Mouse (Mus musculus): Measurements from ENCODE around the gene 2200002J24Rik. TPM values are rescaled to one million over a fixed set of nuclear protein-coding genes. Genes with fewer than 3 reads are reported as not detected.
A peak's percentile ranks its signal among the peaks of the same experiment; 100 is the strongest.

2200002J24Rik gene
- total RNA-seq (2021) = not detected

GRCm38 (mm10) chr7:30698589-30698988, at the start of gene 2200002J24Rik:
TSS of gene 2200002J24Rik (plus strand) at chr7:30698926.
- intact Hi-C loops (cut with DNase I) = no loop called here
- no peak for DNase-seq

DNA sequence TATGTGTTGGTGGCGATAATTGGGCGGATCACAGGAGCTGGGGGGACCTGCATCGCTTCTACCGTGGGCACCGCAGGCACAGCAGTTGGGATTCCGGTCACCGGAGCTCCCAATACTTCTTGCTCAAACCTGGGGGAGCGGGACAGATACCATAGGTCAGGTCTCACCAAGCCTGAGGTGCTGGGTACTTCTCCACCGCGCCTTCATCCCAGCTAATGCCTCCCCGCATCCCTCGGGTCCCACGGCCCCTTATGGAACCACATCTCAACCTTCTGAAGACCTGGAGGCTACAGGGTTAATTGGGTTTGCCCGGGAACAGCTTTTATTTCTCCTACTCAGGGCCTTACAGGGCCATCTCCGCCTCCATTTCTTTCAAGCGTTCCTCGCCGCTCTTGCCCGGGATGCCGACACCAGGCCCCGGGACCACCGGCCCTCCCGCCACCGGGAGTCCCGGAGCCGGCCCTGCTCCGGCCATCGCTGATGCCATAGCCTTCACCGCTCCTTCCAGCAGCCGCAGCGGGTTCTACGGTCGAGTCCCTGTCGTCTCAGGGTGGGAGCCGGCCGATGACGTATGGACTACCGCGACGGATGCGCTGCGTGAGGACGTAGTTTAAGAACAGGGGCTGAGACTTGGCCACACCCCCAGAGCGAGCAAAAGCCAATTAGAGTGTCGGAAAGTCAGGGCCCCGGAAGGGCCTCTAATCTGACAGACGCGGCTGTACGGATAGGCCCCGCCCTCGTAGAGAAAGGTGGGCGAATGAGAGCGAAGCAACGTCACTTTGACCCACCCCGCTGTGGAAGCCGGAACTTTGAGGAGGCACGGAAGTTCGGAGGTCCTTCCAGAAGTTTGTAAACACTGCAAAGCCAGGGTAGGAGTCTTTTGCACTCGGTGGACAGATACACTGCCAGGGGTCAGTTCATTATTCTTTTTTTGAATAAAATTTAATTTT, 48.9 kb upstream of the 2200002J24Rik start, which contains the start of gene Rbm42:
Rbm42 (minus strand) TSS at position 727 of the 950 bp plus-strand sequence.
- intact Hi-C loops (cut with DNase I) = loop anchor here (1.0 kb wide), 1 partner anchor 79 kb away; the partner anchor contains the start of gene Tmem147
- DNase-seq = peak; percentile 99

GRCm38 (mm10) chr7:30664529-30665200, 34.1 kb upstream of the 2200002J24Rik start, which contains the start of gene Haus5:
TSS of gene Haus5 (minus strand) at chr7:30664994.
- DNase-seq = peak; percentile 93 to 96
- intact Hi-C loops (cut with DNase I) = loop anchor here (5.0 kb wide), 2 partner anchors 63 to 293 kb away; partner anchors contain the start of genes Tmem147 and Usf2

- DNase-seq = no peak
- intact Hi-C loops (cut with DNase I) = loop anchor here (5.0 kb wide), 2 partner anchors 62 to 292 kb away; partner anchors contain the start of genes Tmem147 and Usf2
Measured at GRCm38 (mm10) chr7:30665321-30665720, 33.4 kb upstream of the 2200002J24Rik start.

- intact Hi-C loops (cut with DNase I) = loop anchor here (5.0 kb wide), 2 partner anchors 58 to 288 kb away; partner anchors contain the start of genes Tmem147 and Usf2
Measured at GRCm38 (mm10) chr7:30669229-30669628, 29.5 kb upstream of the 2200002J24Rik start.

GRCm38 (mm10) chr7:30671480-30671879, 27.2 kb upstream of the 2200002J24Rik start, which contains the start of gene Pmis2:
TSS of gene Pmis2 (minus strand) at chr7:30671605.
- DNase-seq = no peak
- intact Hi-C loops (cut with DNase I) = no loop called here

More at GRCm38 (mm10) chr7:30669229-30669628, 29.5 kb upstream of the 2200002J24Rik start:
- DNase-seq = no peak

GRCm38 (mm10) chr7:30678263-30678975, 20.3 kb upstream of the 2200002J24Rik start:
- DNase-seq = peak; percentile 82 to 88
- intact Hi-C loops (cut with DNase I) = no loop called here

DNA sequence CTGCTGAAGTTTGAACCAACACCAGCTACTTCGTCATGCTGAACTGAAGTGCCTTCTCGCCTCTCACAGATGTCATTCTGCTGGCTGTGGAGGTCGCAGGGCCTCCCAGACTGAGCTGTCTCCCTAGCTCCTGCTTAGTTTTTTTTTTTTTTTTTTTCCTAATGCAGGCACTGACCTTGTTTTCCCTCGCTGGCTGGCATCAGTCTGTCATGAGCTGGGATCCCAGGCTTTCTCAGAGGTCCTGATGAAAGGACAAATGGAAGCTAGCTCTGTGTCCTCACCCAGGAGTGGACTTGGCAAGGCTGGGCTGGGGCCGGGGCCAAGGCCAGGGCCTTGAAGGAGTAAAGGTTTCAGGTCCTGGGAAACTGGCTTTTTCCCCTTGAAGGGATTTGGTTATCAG, 16.8 kb upstream of the 2200002J24Rik start:
- intact Hi-C loops (cut with DNase I) = no loop called here
- DNase-seq = peak; percentile 46 to 57

DNA sequence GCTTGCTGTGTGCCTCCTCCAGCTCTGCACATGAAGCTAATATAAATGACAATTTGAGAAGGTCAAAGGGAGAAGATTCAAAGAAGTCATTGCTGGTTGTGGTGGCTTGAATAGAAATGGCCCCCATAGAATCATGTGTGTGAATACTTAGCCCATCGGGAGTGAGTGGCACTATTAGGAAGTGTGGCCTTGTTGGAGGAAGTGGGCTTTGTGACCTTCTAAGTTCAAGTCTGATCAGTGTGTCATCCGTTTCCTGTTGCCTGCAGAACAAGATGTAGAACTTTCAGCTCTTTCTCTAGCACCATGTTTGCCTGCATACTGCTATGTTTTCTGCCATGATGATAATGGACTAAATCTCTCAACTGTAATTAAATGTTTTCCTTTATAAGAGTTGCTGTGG, 15.3 kb upstream of the 2200002J24Rik start:
- intact Hi-C loops (cut with DNase I) = no loop called here
- DNase-seq = no peak

DNA sequence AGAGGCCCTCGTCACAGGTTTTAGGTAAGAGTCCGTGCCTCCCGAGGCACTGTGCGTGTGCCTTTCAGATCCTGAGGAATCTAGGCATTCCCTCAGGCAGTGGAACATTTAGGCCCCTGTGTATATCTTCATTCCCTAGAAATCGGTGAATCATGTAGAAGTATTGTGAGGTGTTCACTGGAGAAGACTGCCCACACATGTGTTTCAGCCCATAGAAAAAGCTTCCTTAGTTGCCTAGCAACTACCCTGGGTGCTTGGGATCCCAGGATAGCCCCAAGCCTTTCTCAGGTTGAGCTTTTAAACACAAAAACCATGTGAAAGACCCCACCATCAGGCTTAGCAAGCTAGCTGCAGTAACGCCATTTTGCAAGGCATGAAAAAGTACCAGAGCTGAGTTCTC, 10.4 kb upstream of the 2200002J24Rik start:
- intact Hi-C loops (cut with DNase I) = no loop called here
- DNase-seq = no peak

DNA sequence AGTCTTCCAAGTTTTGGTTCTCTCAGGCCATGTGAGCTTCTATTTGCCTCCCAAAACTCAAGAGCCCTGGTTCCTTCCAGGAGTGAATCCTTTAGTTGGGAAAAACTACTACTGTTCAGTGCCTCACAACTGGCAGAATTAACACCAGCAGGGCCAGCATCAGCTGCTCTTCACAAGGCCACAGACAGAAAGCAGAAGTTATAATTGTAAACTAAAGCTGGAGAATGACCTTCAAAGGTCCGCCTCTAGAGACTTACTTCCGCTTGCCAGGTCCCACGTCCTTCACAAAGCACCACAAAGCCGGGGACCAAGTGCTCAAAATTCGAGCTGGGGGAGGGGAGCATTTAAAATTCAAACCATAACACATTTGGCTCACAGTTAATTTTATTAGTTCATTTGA, 625 bp upstream of the 2200002J24Rik start:
- DNase-seq = no peak
- intact Hi-C loops (cut with DNase I) = no loop called here

DNA sequence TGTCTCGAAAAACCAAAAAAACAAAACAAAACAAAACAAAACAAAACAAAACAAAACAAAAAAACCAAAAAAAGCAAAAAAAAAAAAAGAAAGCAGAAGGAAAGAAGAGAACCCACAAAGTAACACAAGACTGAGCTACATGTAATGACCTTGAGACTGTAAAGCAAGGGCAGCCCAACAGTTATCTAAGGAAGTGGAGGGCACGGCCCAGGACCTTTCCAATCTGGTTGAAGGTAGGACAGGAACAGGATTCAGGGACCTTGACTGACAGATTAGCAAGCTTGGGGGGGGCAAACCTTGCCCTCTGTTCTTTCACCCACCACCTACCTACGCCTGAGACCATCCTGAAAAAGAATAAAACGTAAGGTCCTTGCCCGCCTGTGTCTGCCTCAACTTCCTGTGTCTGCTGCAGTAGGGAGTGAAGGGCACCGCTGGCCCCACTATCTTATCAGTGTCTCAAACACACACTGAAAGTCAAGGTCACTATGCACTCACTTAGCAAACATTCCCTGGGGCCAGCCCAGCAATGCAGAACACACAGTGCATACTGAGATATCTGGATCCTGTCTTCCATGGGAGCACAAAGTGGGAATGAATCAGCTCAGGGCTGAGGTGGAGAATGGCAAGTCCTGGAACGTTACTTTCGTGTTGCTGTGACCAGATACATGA, 7.6 kb downstream of the 2200002J24Rik start:
- DNase-seq = peak; percentile 34 to 50
- intact Hi-C loops (cut with DNase I) = no loop called here

GRCm38 (mm10) chr7:30707441-30707840, 8.7 kb downstream of the 2200002J24Rik start:
- no peak for DNase-seq
- intact Hi-C loops (cut with DNase I) = no loop called here

GRCm38 (mm10) chr7:30711942-30712341, 13.2 kb downstream of the 2200002J24Rik start, which contains the start of gene Atp4a:
TSS of gene Atp4a (plus strand) at chr7:30712209.
- DNase-seq = no peak
- intact Hi-C loops (cut with DNase I) = no loop called here

- intact Hi-C loops (cut with DNase I) = no loop called here
- DNase-seq = peak; percentile 40 to 51
Measured at GRCm38 (mm10) chr7:30717006-30717715, 18.4 kb downstream of the 2200002J24Rik start.

DNA sequence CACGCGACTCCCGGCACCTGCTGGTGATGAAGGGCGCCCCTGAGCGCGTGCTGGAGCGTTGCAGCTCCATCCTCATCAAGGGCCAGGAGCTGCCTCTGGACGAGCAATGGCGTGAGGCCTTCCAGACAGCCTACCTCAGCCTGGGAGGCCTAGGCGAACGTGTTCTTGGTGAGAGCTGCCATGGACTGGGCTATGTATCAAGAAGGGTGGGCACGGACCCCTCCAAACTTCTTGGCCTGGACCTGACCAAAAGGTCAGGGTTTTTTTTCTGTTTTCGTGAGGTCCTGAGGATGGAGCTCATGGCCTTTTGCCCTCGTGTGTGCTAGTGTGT, 19.0 kb downstream of the 2200002J24Rik start:
- DNase-seq = no peak
- intact Hi-C loops (cut with DNase I) = no loop called here

DNA sequence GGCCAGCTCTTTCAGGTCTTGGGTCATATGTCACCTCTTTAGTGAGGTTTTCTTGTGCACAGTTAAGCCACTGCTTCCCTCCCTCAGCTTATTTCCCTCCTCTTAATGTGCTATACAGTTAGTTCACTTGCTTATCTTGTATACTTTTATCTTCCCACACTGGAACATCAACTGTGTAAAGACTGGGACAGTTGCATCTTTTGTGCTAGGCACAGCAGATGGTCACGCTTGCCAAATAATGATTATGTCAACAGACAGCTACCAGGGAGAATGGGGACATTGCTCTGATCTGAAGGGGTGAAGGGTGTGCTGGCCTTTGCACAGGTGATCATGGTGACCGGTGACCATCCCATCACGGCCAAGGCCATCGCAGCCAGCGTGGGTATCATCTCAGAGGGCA, 20.9 kb downstream of the 2200002J24Rik start:
- no peak for DNase-seq
- intact Hi-C loops (cut with DNase I) = no loop called here

- DNase-seq = no peak
- intact Hi-C loops (cut with DNase I) = no loop called here
Measured at GRCm38 (mm10) chr7:30721286-30721685, 22.6 kb downstream of the 2200002J24Rik start.

DNA sequence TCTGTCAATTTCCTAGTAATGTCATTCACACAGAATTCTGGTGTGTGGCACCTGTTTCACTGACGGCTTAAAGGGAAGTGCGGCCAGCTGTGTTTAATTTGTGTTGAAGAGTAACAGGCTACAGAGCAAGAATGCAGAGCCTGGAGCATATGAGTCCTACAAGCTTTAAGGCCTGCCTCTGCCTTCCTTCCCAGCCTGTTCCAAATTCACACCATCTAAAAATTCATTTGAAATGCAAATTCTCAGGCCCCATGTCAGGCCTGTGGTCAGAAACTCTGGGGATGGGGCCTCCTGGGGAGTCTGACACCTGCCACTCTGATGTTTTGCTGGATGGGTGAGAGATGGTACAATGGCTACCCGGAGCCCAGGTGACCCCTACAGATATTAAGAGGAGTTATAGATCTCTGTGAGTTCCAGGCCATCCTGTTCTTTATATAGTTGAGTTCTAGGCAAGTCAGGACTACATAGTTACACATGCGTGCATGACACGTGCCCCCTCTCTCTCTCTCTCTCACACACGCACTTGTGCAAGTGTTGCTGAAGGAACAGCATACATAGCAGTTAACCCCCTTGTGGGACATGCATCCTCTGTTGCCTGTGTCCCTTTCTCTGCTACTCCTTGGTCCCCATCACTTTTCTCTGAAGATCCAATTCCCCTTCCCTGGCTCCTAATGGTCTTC, 24.7 kb downstream of the 2200002J24Rik start:
- intact Hi-C loops (cut with DNase I) = no loop called here
- no peak for DNase-seq

All from heart, postnatal 10 days (tissue).